Mouse (Mus musculus): ENCODE results near the gene Lrrc3.

DNA sequence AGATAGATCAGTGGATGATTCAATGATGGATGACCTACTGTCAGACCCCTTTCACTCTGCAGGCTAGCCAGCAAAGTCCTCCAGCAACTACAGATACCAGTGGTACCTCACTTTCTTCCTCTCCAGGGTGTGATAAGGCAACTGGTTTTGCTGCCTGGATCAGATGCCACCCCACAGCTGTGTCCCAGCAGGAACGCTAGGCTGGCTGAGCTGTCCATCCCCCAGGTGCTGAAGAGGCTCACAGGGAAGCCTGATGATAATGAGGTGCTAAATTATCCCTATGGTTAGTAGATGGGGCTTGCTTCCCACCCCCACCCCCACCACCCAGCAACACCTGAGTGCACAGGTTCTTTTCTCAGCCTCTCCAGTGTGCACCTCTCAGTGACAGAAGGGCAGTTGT lies 34.8 kb downstream of the Lrrc3 start:
- no peak for TF ChIP-seq CTCF (IDR thresholded peaks at IDR 0.05; ENCODE audit: insufficient read depth, low read length)
- no peak for TF ChIP-seq POLR2A (IDR thresholded peaks at IDR 0.05; ENCODE audit: borderline replicate concordance, extremely low read depth, low read depth, low read length)
